Mouse (Mus musculus): Measurements from ENCODE around the gene 2010003K11Rik. TPM values are rescaled to one million over a fixed set of nuclear protein-coding genes. Genes with fewer than 3 reads are reported as not detected.
"Not testable (repeated sequence)": the region's sequence is repeated elsewhere in the genome, so short reads cannot be mapped to it uniquely, and the experiment has no call there.

2010003K11Rik gene
- total RNA-seq, 2 experiments from 2014 or later: not detected

DNA sequence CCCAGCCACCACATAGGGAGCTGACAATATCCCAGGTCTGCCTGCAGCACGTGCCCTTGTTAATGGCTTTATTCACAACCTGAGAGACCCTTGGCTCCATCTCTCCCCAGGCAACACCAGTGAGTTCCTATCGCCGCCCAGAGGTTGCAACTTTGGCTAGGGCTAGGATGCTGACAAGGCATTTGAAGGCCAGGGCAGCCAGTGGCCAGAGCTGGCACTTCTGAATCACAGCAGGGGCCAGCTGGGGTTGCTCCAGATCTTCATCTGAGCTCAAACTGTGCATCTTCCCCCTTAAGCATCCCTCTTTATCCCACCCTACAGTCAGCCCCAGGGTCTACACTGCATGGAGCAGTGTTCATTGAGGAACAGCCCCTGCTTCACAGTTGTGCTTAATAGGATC lies 23.6 kb downstream of the 2010003K11Rik start:
- no peak for ATAC-seq (replicated peaks; ENCODE audit: low FRiP score, low TSS enrichment, poor library complexity, severe bottlenecking)

DNA sequence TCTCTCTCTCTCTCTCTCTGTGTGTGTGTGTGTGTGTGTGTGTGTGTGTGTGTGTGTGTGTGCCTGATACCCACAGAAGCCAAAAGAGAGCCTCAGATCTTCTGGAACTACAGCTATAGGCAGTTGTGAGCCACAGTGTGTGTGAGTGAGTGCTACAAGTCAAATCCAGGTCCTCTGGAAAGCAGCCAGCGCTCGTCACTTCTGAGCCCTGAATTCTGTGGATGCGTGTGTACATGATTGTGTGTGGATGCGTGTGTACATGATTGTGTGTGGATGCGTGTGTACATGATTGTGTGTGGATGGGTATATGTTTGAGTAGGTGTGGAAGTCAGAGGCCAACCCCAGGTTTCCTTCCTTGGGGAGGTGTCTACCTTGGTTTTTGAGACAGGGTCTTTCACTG lies 24.8 kb downstream of the 2010003K11Rik start:
- no peak for ATAC-seq (replicated peaks; ENCODE audit: low FRiP score, low TSS enrichment, poor library complexity, severe bottlenecking)

DNA sequence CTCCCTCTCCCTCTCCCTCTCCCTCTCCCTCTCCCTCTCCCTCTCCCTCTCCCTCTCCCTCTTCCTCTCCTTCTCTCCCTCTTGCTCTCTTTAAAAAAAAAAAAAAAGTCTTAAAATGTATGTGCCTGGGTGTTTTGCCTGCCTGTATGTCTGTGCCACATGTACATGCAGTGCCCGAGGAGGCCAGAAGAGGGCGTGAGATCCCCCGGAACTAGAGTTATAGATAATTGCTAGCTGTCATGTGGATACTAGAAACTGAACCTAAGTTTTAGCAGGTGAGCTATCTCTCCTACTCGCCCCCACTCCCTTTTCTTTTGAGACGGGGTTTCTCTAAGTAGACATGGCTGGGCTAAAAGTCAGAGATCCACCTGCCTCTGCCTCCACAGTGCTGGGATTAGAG lies 30.0 kb downstream of the 2010003K11Rik start:
- ATAC-seq (replicated peaks; ENCODE audit: low FRiP score, low TSS enrichment, poor library complexity, severe bottlenecking): no peak

DNA sequence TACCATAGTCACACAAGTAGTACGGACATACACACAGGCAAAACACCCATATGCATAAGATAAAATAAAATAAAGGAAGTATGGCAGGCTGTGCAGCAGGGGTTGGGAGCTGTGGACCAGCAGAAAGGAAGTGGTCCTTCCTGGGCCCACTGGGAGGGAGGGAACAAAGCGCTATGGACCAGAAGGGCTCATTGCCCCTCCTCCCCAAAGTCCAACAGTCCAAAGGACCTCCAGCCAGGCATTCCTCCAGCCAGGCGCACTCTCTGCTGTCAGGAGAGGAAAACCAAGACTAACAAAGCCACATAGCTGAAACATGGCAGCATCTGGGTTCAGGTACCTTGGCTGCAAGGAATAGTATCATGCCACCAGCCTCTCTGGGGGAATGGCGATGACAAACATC lies 33.7 kb downstream of the 2010003K11Rik start:
- ATAC-seq (replicated peaks; ENCODE audit: low FRiP score, low TSS enrichment, poor library complexity, severe bottlenecking): no peak

DNA sequence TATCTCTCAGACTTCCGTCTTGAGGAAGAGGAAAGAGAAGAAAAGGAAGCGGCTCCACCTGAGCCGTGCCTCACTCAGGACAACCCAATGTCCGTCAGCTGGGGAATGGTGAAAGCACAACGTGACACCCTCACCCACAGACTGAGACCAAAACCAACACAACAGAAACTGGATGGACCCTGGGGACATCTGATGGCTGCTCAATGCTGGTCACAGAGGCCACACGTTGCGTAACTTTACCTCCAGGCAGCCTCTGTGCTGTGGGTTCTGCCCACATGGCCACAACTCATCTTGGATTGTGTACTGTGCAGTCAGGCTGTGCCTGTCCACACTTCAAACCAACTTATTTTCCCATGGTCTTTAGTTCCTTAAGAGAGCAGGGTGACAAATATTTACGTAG lies 36.4 kb downstream of the 2010003K11Rik start:
- no peak for ATAC-seq (replicated peaks; ENCODE audit: low FRiP score, low TSS enrichment, poor library complexity, severe bottlenecking)

DNA sequence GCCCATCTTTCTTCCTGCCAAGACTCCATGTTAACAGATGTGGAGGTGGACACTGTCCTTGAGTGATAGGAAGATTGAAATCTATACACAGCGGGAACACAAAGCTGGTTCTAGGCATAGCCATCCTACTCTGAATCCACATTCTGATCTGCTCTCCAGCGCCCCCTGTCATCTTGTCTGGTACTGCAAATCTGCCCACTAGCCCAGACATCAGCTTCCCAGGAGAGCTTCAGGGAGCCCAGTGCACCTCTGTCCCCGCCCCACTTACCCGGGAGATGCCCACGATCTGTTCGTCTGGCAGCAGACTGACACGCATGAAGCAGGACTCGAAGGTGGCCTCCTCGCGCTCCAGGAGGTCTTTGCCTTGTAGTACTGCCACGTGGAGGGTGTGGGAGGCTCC lies 42.2 kb downstream of the 2010003K11Rik start:
- peak; percentile 77 for ATAC-seq (replicated peaks; ENCODE audit: low FRiP score, low TSS enrichment, poor library complexity, severe bottlenecking)

DNA sequence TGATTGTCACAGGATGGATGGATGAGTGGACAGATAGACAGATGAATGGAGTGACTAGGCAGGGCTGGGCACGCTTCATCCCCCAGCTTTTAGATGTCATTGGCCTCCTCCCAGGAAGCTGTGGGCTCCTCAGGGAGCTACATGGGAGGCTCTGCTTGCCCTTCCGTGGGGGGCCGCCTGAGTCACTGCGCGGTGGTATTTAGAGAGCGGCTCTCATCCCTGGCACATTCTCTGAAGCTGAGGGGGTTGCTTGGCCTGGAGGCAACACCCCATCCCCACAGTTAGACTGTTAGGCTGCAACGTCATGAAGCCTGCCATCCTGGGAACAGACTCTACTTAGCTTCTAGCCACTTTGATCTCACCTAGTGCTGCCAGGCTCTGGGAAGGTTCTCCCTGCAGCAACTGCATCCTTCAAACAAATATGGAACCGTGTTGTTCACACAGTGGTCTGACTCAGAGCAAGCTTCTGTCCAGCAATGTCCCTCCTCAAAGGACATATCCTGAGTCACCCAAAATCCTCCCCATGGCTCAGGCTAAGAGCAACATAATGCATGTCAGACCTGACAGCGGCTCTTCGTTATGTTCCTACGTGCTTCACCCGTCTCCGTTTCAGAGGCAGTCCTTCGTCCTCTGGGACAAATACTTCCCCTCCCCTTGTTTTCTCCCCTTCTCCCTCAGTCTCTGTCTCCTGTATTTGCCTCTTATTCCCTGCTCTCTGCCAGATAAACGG lies 43.1 kb downstream of the 2010003K11Rik start:
- ATAC-seq (replicated peaks; ENCODE audit: low FRiP score, low TSS enrichment, poor library complexity, severe bottlenecking): no peak

DNA sequence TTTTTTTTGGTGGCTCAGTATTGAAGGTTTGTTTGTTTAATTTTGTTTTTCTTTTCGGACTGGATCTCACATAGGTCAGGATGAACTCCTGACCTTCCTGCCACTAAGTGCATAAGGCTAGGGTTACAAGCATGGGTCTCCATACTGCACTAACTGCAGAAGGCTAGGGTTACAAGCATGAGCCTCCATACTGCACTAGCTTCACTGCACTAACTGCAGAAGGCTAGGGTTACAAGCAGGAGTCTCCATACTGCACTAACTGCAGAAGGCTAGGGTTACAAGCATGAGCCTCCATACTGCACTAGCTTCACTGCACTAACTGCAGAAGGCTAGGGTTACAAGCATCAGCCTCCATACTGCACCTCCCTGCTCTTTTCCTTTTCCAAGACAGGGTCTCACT lies 44.3 kb downstream of the 2010003K11Rik start:
- ATAC-seq (replicated peaks; ENCODE audit: low FRiP score, low TSS enrichment, poor library complexity, severe bottlenecking): not testable (repeated sequence)

DNA sequence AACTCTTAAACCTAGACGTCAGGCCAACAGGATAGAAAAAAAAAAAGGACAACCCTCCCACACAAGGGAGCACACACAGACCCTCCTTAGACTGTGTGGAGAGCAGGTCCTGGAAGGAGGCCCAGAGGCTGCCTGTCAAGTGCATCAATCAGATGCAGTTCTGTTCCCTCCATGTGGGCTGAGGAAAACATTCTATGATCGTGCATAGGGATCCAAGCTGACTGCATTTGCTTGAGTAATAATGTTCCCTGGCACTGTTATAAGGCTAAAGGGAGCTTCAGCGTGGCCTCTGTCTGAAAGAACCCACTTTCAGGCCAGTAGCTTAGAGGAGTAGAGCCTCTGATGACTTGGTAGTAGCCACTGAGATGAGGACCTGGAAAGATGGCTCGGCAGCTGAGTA lies 45.9 kb downstream of the 2010003K11Rik start:
- no peak for ATAC-seq (replicated peaks; ENCODE audit: low FRiP score, low TSS enrichment, poor library complexity, severe bottlenecking)

DNA sequence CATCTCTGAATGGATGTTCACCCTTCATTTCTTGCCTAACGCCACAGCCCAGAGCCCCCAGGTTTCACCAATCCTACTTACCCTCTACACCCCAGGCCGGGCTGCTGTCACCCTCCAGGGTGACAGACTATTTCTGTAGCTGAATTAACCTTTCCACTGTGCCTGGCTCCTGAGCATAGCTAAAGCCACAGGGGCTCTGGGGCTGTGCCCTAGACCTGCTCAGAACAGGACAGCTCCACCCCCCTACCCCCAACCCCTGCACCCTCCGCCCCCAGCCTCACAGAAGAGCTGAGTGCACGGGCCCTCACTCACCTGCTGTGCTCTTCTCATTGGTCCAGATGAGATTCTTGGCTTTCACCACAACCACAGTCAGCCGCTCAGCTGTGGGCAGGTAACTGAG lies 46.4 kb downstream of the 2010003K11Rik start:
- ATAC-seq (replicated peaks; ENCODE audit: low FRiP score, low TSS enrichment, poor library complexity, severe bottlenecking): no peak

DNA sequence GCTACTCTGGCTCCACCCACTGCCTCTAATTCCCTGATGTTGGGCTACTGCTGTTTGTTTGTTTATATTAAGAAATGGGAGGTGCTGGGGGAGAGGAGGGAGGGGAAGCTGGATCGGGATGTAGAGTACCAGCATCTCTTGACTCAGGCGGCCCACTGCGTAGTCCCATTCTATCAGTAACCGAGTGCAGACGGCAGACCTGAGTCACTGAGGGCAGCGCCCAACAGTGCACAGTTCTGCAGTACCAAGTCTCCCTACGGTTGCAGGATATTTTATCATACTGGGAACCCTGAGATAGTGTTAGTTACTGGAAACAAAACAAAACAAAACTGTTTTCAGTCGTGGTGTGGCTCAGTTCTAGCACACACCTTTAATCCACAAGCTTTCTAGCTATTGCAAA lies 47.3 kb downstream of the 2010003K11Rik start:
- no peak for ATAC-seq (replicated peaks; ENCODE audit: low FRiP score, low TSS enrichment, poor library complexity, severe bottlenecking)

DNA sequence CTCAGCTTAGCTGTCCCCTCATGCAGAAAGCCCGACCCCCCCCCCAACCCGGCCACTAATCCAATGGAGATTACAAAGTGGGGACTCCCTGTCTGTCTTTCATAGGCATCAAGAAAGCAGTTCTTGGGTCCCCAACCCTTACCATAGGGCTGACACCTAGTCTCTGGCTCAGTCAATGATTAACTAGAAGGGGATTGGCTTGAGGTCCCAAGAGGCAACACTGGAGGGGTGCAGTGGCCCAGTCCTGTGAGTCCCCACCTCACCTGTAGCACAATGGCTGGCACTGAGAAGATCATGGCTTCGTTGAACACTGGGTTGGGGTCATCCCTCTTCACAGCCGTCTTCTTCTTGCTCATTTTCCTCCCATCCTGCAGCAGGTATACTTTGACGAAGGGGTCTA lies 47.7 kb downstream of the 2010003K11Rik start:
- ATAC-seq (replicated peaks; ENCODE audit: low FRiP score, low TSS enrichment, poor library complexity, severe bottlenecking): no peak

DNA sequence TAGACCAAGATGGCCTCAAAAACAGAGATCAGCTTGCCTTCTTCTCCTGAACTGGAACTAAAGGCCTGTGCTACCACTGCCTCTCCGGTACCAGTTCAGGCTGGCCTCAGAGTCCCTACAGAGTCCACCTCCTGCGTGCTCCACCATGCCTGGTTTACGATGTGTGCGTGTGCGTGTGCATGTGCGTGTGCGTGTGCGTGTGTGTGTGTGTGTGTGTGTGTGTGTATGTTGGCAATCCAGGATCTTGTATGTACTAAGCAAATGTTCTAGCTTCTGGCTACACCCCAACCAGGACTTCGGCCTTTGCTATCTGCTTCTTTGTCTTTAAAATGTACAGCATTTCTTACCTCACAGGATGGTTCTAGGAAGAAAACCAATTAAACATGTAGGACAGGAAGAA lies 49.2 kb downstream of the 2010003K11Rik start:
- ATAC-seq (replicated peaks; ENCODE audit: low FRiP score, low TSS enrichment, poor library complexity, severe bottlenecking): no peak

DNA sequence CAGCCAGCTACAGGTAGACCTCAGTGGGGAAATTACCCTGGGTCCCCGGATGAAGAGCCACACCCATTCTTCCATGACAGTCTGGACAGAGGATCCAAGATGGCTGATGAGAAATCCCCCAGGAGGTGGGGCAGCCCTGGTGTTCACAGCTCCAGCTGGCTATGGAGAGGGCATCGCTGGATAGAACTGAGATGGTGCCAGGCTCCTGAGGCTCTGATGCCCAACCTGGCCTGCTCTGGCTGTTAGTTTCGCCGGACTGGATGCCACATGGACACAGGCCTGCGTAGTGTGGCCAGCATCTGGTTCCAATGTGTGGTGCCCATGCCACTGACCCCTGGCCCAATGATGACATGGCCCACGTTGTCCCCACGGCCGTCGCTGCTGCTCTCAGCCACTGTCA lies 50.9 kb downstream of the 2010003K11Rik start:
- ATAC-seq (replicated peaks; ENCODE audit: low FRiP score, low TSS enrichment, poor library complexity, severe bottlenecking): no peak

Other genes with a start within 250 kb of the 2010003K11Rik start
- 5.9 and 27.6 TPM in 2 replicates for gene Ssh3, start 229.4 kb downstream of the 2010003K11Rik start, total RNA-seq (2014; fragmentation: Nextera tagmentation)
- gene Ssh3, start 229.4 kb downstream of the 2010003K11Rik start, total RNA-seq (2017): 7.0 and 8.6 TPM in 2 replicates
- 1.0 and 2.2 TPM in 2 replicates for gene Ankrd13d, start 215.4 kb downstream of the 2010003K11Rik start, total RNA-seq (2014; fragmentation: Nextera tagmentation)
- 0.61 TPM in 1 of 2 replicates, not detected in the other for gene Ankrd13d, start 215.4 kb downstream of the 2010003K11Rik start, total RNA-seq (2017)
- 103 and 118 TPM in 2 replicates for gene Grk2, start 192.4 kb downstream of the 2010003K11Rik start, total RNA-seq (2014; fragmentation: Nextera tagmentation)
- gene Grk2, start 192.4 kb downstream of the 2010003K11Rik start, total RNA-seq (2017): 81.8 and 93.1 TPM in 2 replicates
- 74.8 and 89.7 TPM in 2 replicates for gene Kdm2a, start 100.3 kb downstream of the 2010003K11Rik start, total RNA-seq (2014; fragmentation: Nextera tagmentation)
- gene Kdm2a, start 100.3 kb downstream of the 2010003K11Rik start, total RNA-seq (2017): 49.0 and 79.7 TPM in 2 replicates
- gene Rhod, start 59.2 kb downstream of the 2010003K11Rik start, total RNA-seq (2014; fragmentation: Nextera tagmentation): 0.72 TPM in 1 of 2 replicates, not detected in the other
- gene Rhod, start 59.2 kb downstream of the 2010003K11Rik start, total RNA-seq (2017): not detected in 2 replicates
- gene Syt12, start 21.1 kb downstream of the 2010003K11Rik start, total RNA-seq (2014; fragmentation: Nextera tagmentation): not detected in 2 replicates
- not detected in 2 replicates for gene Syt12, start 21.1 kb downstream of the 2010003K11Rik start, total RNA-seq (2017)
- 4.8 and 11.0 TPM in 2 replicates for gene Pcx, start 11.9 kb upstream of the 2010003K11Rik start, total RNA-seq (2014; fragmentation: Nextera tagmentation)
- 2.9 and 3.9 TPM in 2 replicates for gene Pcx, start 11.9 kb upstream of the 2010003K11Rik start, total RNA-seq (2017)
- 0.92 and 2.6 TPM in 2 replicates for gene Lrfn4, start 117.1 kb upstream of the 2010003K11Rik start, total RNA-seq (2014; fragmentation: Nextera tagmentation)
- 1.1 and 2.4 TPM in 2 replicates for gene Lrfn4, start 117.1 kb upstream of the 2010003K11Rik start, total RNA-seq (2017)
- gene Rce1, start 127.1 kb upstream of the 2010003K11Rik start, total RNA-seq (2014; fragmentation: Nextera tagmentation): 23.0 and 38.5 TPM in 2 replicates
- gene Rce1, start 127.1 kb upstream of the 2010003K11Rik start, total RNA-seq (2017): 14.6 and 26.0 TPM in 2 replicates
- gene Gm960, start 200.1 kb upstream of the 2010003K11Rik start, total RNA-seq (2014; fragmentation: Nextera tagmentation): 1.3 and 3.5 TPM in 2 replicates
- 2.4 TPM in 1 of 2 replicates, not detected in the other for gene Gm960, start 200.1 kb upstream of the 2010003K11Rik start, total RNA-seq (2017)
- not detected in 2 replicates for gene Sptbn2, start 212.6 kb upstream of the 2010003K11Rik start, total RNA-seq (2014; fragmentation: Nextera tagmentation)
- not detected in 2 replicates for gene Sptbn2, start 212.6 kb upstream of the 2010003K11Rik start, total RNA-seq (2017)

Data from megakaryocyte-erythroid progenitor cell, adult 5-6 weeks (primary cell).